Mouse (Mus musculus): ENCODE measurements around the gene Olfr547. TPM values are rescaled to one million over a fixed set of nuclear protein-coding genes. Genes with fewer than 3 reads are reported as not detected.

Gene Olfr547
- polyA plus RNA-seq, 1 experiment from 2014 or later = not detected

DNA sequence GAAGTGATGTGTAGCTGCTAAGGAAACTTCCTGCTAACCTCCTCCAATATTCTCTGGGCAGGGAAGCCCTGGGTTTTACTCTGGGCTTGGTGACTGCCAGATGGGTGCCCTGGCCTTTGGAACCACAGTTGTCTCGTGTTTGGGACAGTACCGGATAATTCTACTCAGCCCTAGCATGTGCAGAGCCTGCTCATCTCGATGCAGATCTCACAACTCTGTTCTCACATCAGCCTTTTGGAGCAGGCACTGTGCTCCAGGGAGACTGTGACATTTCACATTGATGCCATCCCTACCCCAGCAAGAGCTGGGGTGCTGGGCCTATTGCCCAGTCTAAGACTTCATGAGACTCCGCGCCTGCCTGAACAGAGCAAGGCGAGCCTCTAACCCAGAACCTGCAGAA lies 25.9 kb upstream of the Olfr547 start:
- Histone ChIP-seq H3K4me1 (ENCODE audit: control insufficient read depth, insufficient read depth, low read length) (0 out of 2 replicates have a peak, but pooled peaks cover 3% of the 10 kb centered on the region), H3K9ac (ENCODE audit: low read depth, low read length) (no peak overlapping the region), H3K27ac (ENCODE audit: low read length) (no peak overlapping the region), H3K9me3 (replicated peaks; ENCODE audit: control insufficient read depth, low read length, poor library complexity, severe bottlenecking) (no peaks in the 10 kb centered on the region), H3K4me3 (ENCODE audit: low read depth, low read length) (no peak overlapping the region), H3K36me3 (ENCODE audit: control insufficient read depth, insufficient read depth, low read length) (no peaks in the 10 kb centered on the region), H3K27me3 (ENCODE audit: control insufficient read depth, insufficient read depth, low read depth, low read length) (no peaks in the 10 kb centered on the region), H3K4me2 (ENCODE audit: low read length) (no peak overlapping the region)
- no peak for ATAC-seq
- 85% methylated on average over 6 of the region's 6 CpGs for WGBS

DNA sequence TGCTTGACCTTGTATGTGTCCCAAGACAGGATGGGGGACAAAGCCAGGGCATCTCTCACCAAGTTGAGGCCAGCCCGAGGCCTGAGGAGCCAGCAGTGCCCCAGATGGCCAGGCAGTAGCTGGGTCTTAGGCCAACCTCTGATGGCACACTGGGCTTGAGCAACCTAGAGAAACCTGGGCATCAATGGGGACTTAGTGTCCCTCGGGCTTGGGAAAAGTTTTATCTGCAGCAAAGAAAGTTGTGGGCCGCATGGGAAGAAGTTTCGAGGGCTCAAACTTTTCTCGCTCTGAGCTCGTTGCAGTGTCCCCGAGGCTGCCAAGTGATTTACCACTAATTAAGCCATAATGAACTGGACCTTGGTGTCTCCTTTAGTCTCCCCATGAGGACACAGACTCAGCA lies 24.8 kb upstream of the Olfr547 start:
- no peak overlapping the region for H3K9ac ChIP-seq (ENCODE audit: low read depth, low read length)
- H3K4me2 ChIP-seq (ENCODE audit: low read length) = no peak overlapping the region
- 71% methylated on average over 7 of the region's 7 CpGs for WGBS
- H3K27me3 ChIP-seq (ENCODE audit: control insufficient read depth, insufficient read depth, low read depth, low read length) = no peaks in the 10 kb centered on the region
- no peak overlapping the region for H3K27ac ChIP-seq (ENCODE audit: low read length)
- H3K36me3 ChIP-seq (ENCODE audit: control insufficient read depth, insufficient read depth, low read length) = no peaks in the 10 kb centered on the region
- no peak overlapping the region for H3K4me3 ChIP-seq (ENCODE audit: low read depth, low read length)
- 0 out of 2 replicates have a peak, but pooled peaks cover 3% of the 10 kb centered on the region for H3K4me1 ChIP-seq (ENCODE audit: control insufficient read depth, insufficient read depth, low read length)
- no peak for ATAC-seq
- H3K9me3 ChIP-seq (replicated peaks; ENCODE audit: control insufficient read depth, low read length, poor library complexity, severe bottlenecking) = no peaks in the 10 kb centered on the region

DNA sequence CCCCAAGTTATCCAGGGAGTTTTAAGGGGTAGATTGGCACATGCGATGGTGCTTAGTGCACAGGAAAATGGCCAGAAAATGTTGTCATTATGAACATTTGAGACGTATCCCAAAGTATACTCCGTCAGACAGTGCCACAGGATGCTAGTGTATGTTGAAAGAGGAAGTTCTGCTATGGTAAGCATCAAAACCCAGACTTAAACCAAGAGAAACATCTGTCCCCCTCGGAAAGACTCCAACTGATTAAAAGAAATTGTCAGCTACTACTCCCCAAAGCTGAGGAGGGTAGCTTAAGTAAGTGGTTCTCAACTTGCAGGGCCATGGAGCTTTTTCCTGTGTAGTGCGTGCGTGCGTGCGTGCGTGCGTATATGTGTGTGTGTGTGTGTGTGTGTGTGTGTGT lies 22.6 kb upstream of the Olfr547 start:
- Histone ChIP-seq H3K4me2 (ENCODE audit: low read length) (no peak overlapping the region), H3K9me3 (replicated peaks; ENCODE audit: control insufficient read depth, low read length, poor library complexity, severe bottlenecking) (no peaks in the 10 kb centered on the region), H3K4me1 (ENCODE audit: control insufficient read depth, insufficient read depth, low read length) (0 out of 2 replicates have a peak, but pooled peaks cover 3% of the 10 kb centered on the region), H3K27ac (ENCODE audit: low read length) (no peak overlapping the region), H3K9ac (ENCODE audit: low read depth, low read length) (no peak overlapping the region), H3K27me3 (ENCODE audit: control insufficient read depth, insufficient read depth, low read depth, low read length) (no peaks in the 10 kb centered on the region), H3K4me3 (ENCODE audit: low read depth, low read length) (no peak overlapping the region), H3K36me3 (ENCODE audit: control insufficient read depth, insufficient read depth, low read length) (no peaks in the 10 kb centered on the region)
- ATAC-seq = no peak
- WGBS = 89% methylated on average over 10 of the region's 10 CpGs

DNA sequence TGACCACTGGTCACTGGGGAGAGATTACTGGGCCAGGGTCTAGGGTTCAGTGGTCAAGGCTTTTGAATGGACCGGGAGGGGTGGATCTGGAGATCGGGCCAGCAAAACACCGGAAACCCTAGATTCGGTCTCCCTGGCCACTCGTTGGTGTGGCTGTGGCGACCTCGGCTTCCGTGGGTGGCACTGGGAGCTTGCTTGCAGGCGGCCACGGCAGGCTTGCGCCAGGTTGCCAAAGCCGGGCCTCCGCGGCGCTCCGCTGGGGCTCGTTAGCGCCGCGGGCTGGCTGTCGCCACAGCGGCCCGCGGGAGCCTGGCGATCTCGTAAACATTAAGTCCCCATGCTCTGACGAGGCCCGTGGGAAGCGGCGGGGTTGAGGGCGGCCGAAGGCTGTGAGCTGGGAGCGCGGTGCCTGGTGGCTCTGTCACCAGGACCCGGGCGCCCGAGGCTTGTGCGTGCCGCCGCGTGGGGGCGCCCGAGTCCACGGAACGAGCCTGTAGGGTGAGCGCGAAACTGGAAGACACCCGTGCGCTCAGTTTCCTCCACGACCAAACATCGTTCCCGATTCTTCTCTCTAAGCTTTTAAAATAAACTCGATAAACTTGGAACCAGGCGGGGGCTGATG lies 21.6 kb upstream of the Olfr547 start:
- peak; percentile 97 for ATAC-seq
- H3K27ac ChIP-seq (ENCODE audit: low read length) = peak overlapping the region; percentile 31; the same call in 1 of the 2 replicates
- under 1% methylated on average over 54 of the region's 54 CpGs for WGBS

DNA sequence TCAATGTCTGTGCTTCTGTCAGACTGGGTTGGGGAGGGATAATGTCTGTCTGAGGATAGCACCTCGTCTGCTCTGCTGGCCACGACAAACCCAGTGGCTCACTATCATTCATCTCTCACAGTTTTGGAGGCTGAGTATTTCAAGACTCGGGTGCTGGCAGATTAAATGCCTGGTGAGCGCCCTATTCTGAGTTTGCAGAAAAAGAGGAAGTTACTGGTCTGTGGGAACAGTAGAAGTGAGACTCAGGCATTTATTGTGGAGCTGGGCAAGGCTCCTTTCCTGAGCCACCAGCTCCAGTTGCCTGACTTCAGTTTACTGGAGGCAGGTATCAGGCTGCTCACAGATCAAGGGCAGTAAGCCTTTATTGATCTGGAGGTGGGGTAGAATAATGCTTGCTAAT lies 20.4 kb upstream of the Olfr547 start:
- H3K9me3 ChIP-seq (replicated peaks; ENCODE audit: control insufficient read depth, low read length, poor library complexity, severe bottlenecking) = no peaks in the 10 kb centered on the region
- no peak for ATAC-seq
- no peaks in the 10 kb centered on the region for H3K36me3 ChIP-seq (ENCODE audit: control insufficient read depth, insufficient read depth, low read length)
- no peak overlapping the region for H3K4me2 ChIP-seq (ENCODE audit: low read length)
- H3K9ac ChIP-seq (ENCODE audit: low read depth, low read length) = no peak overlapping the region
- H3K27ac ChIP-seq (ENCODE audit: low read length) = no peak overlapping the region
- no peak overlapping the region for H3K4me3 ChIP-seq (ENCODE audit: low read depth, low read length)
- 78% methylated on average over 4 of the region's 4 CpGs for WGBS
- no peaks in the 10 kb centered on the region for H3K27me3 ChIP-seq (ENCODE audit: control insufficient read depth, insufficient read depth, low read depth, low read length)
- H3K4me1 ChIP-seq (ENCODE audit: control insufficient read depth, insufficient read depth, low read length) = 0 out of 2 replicates have a peak, but pooled peaks cover 3% of the 10 kb centered on the region

More for the DNA sequence above, 21.6 kb upstream of the Olfr547 start:
- Histone ChIP-seq H3K9ac (ENCODE audit: low read depth, low read length) (peak overlapping the region; percentile 89), H3K4me2 (ENCODE audit: low read length) (peak overlapping the region; percentile 86), H3K4me3 (ENCODE audit: low read depth, low read length) (peak overlapping the region; percentile 64), H3K27me3 (ENCODE audit: control insufficient read depth, insufficient read depth, low read depth, low read length) (no peaks in the 10 kb centered on the region), H3K9me3 (replicated peaks; ENCODE audit: control insufficient read depth, low read length, poor library complexity, severe bottlenecking) (no peaks in the 10 kb centered on the region), H3K4me1 (ENCODE audit: control insufficient read depth, insufficient read depth, low read length) (0 out of 2 replicates have a peak, but pooled peaks cover 3% of the 10 kb centered on the region), H3K36me3 (ENCODE audit: control insufficient read depth, insufficient read depth, low read length) (no peaks in the 10 kb centered on the region)

DNA sequence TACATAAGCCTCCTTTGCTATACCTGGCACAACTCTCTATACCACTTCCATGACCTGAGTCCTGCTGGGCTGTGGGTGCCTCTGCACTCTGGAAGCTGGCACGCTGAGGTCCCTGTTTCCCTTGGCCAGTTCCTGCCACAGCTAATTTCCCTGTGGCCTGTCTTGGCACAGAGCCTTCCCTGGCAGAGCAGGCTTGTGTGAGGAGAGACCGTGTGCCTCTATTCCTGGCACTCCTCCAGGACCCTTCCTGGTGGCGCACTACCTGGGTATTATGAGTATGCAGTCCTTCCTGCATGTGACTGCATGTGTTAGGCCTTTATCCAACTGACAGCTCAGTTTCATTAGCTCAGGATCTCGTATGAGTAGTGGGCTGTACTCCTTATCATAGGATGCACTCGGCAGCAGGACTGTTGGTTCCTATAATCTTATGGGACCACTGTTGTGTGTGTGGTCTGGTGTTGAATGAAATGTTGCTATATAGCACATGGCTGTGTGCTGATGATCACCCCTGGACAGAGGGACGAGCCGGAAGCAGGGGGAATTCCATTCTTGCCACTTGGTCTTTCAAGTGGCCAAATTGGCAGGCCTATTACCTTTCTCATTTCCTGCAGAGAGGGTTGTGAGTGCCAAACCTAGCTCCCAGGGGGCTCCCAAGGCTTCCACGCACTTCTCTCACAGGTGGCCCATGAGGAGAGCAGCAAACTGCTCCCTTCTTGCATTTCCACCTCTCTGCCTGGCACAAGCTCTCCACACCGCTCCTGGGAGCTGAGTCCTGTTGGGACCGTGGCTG lies 18.1 kb upstream of the Olfr547 start:
- no peak overlapping the region for H3K9ac ChIP-seq (ENCODE audit: low read depth, low read length)
- no peaks in the 10 kb centered on the region for H3K27me3 ChIP-seq (ENCODE audit: control insufficient read depth, insufficient read depth, low read depth, low read length)
- no peak overlapping the region for H3K27ac ChIP-seq (ENCODE audit: low read length)
- H3K9me3 ChIP-seq (replicated peaks; ENCODE audit: control insufficient read depth, low read length, poor library complexity, severe bottlenecking) = no peaks in the 10 kb centered on the region
- no peak overlapping the region for H3K4me2 ChIP-seq (ENCODE audit: low read length)
- H3K36me3 ChIP-seq (ENCODE audit: control insufficient read depth, insufficient read depth, low read length) = no peaks in the 10 kb centered on the region
- H3K4me1 ChIP-seq (ENCODE audit: control insufficient read depth, insufficient read depth, low read length) = 0 out of 2 replicates have a peak, but pooled peaks cover 3% of the 10 kb centered on the region
- H3K4me3 ChIP-seq (ENCODE audit: low read depth, low read length) = no peak overlapping the region
- ATAC-seq = no peak
- 72% methylated on average over 10 of the region's 10 CpGs for WGBS

DNA sequence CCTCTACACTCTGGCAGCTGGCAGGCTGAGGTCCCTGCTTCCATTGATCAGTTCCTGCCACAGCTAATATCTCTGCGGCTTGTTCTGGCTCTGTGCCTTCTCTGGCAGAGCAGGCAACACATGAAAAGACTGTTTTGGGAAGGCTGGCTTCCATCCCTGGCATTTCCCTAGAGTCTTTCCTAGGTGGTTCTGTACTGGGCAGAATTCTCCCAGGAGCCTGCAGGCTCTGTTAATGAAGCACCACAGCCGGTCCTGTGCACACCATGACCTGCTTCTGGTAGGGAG lies 17.6 kb upstream of the Olfr547 start:
- 83% methylated on average over 2 of the region's 2 CpGs for WGBS

DNA sequence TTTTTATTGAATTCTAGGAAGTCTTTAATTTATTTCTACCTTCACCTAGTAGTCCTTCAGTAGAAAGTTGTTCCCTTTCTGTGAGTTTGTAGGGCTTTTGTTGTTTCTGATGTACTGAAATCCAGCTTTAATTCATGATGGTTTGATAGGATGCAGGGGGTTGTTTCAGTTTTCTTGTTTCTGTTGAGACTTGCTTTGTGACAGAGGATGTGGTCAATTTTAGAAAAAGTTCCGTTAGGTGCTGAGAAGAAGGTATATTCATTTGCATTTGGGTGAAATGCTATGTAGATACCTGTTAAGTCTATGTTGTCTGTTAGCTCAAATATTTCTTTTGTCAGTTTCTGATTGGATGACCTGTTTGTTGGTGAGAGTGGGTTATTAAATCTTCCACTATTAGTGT lies 5.5 kb upstream of the Olfr547 start:
- ATAC-seq = no peak
- no peaks in the 10 kb centered on the region for H3K27me3 ChIP-seq (ENCODE audit: control insufficient read depth, insufficient read depth, low read depth, low read length)
- no peak overlapping the region for H3K4me3 ChIP-seq (ENCODE audit: low read depth, low read length)
- H3K9me3 ChIP-seq (replicated peaks; ENCODE audit: control insufficient read depth, low read length, poor library complexity, severe bottlenecking) = no peaks in the 10 kb centered on the region; the same call in 1 of the 2 replicates
- H3K9ac ChIP-seq (ENCODE audit: low read depth, low read length) = no peak overlapping the region
- no peak overlapping the region for H3K4me2 ChIP-seq (ENCODE audit: low read length)
- 78% methylated on average over 1 of the region's 1 CpGs for WGBS
- no peak overlapping the region for H3K27ac ChIP-seq (ENCODE audit: low read length)
- H3K4me1 ChIP-seq (ENCODE audit: control insufficient read depth, insufficient read depth, low read length) = no peaks in the 10 kb centered on the region
- no peaks in the 10 kb centered on the region for H3K36me3 ChIP-seq (ENCODE audit: control insufficient read depth, insufficient read depth, low read length)

More for the DNA sequence above, 17.6 kb upstream of the Olfr547 start:
- no peak overlapping the region for H3K4me3 ChIP-seq (ENCODE audit: low read depth, low read length)
- H3K27me3 ChIP-seq (ENCODE audit: control insufficient read depth, insufficient read depth, low read depth, low read length) = no peaks in the 10 kb centered on the region
- H3K4me1 ChIP-seq (ENCODE audit: control insufficient read depth, insufficient read depth, low read length) = 0 out of 2 replicates have a peak, but pooled peaks cover 3% of the 10 kb centered on the region
- H3K27ac ChIP-seq (ENCODE audit: low read length) = no peak overlapping the region
- H3K9me3 ChIP-seq (replicated peaks; ENCODE audit: control insufficient read depth, low read length, poor library complexity, severe bottlenecking) = no peaks in the 10 kb centered on the region
- no peak overlapping the region for H3K9ac ChIP-seq (ENCODE audit: low read depth, low read length)
- ATAC-seq = no peak
- no peak overlapping the region for H3K4me2 ChIP-seq (ENCODE audit: low read length)
- no peaks in the 10 kb centered on the region for H3K36me3 ChIP-seq (ENCODE audit: control insufficient read depth, insufficient read depth, low read length)

DNA sequence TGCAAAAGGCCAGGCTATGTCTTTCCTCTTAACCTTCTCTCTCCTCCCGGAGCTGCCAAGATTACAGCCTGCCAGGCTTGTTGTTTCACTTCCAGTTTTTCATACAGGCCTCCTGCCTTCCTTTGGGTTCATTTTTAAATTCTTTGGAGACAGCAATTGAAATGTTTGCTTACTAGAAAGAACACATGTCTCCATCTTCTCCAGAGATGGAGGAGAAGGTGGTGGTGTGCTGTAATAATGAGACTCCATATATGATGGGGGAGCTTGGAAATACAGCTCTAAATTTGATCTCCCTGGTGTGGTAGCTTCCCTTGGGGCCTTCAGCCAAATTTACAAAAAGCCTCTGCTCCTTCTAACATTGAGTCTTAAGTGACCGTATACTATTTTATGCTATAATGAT lies 6.0 kb downstream of the Olfr547 start, which contains the start of gene Olfr548-ps1:
TSS of gene Olfr548-ps1 (plus strand) at position 301 of the 400 bp plus-strand sequence.
- Histone ChIP-seq H3K4me3 (ENCODE audit: low read depth, low read length) (no peak within 1 kb of the TSS), H3K9ac (ENCODE audit: low read depth, low read length) (no peak within 1 kb of the TSS), H3K4me2 (ENCODE audit: low read length) (no peak within 1 kb of the TSS), H3K27ac (ENCODE audit: low read length) (no peak within 1 kb of the TSS), H3K27me3 (ENCODE audit: control insufficient read depth, insufficient read depth, low read depth, low read length) (no peaks in the 10 kb centered on the region), H3K4me1 (ENCODE audit: control insufficient read depth, insufficient read depth, low read length) (no peaks in the 10 kb centered on the region), H3K36me3 (ENCODE audit: control insufficient read depth, insufficient read depth, low read length) (no peaks in the 10 kb centered on the region), H3K9me3 (replicated peaks; ENCODE audit: control insufficient read depth, low read length, poor library complexity, severe bottlenecking) (no peaks in the 10 kb centered on the region)
- no peak for ATAC-seq
- WGBS = 90% methylated on average over 2 of the region's 2 CpGs

All from midbrain, embryonic 16.5 days (tissue).